Mouse (Mus musculus): Measurements from ENCODE around the gene Hspd1.
A peak's percentile ranks its signal among the peaks of the same experiment; 100 is the strongest.
"Not testable (repeated sequence)": the region's sequence is repeated elsewhere in the genome, so short reads cannot be mapped to it uniquely, and the experiment has no call there.

The Hspd1 gene

GRCm38 (mm10) chr1:55087932-55088610 is at the start of gene Hspd1, which contains the start of gene Hspe1:
Gene Hspd1, minus strand, starts transcription at chr1:55088243.
Gene Hspe1, plus strand, starts transcription at chr1:55088132.
- DNase-seq (ENCODE audit: low read depth, low spot score) = peak; percentile 99

- peak; percentile 82 for DNase-seq (ENCODE audit: low read depth, low spot score)
Measured at GRCm38 (mm10) chr1:55135846-55136245, 47.8 kb upstream of the Hspd1 start.

- DNase-seq (ENCODE audit: low read depth, low spot score) = no peak
Measured at GRCm38 (mm10) chr1:55134301-55134700, 46.3 kb upstream of the Hspd1 start.

GRCm38 (mm10) chr1:55133173-55133572 is 45.1 kb upstream of the Hspd1 start:
- DNase-seq (ENCODE audit: low read depth, low spot score) = no peak

- no peak for DNase-seq (ENCODE audit: low read depth, low spot score)
Measured at GRCm38 (mm10) chr1:55132308-55132707, 44.3 kb upstream of the Hspd1 start.

- peak; percentile 89 for DNase-seq (ENCODE audit: low read depth, low spot score)
Measured at GRCm38 (mm10) chr1:55131424-55132014, 43.5 kb upstream of the Hspd1 start.

GRCm38 (mm10) chr1:55130943-55131401 is 42.9 kb upstream of the Hspd1 start, which contains the start of gene Mob4:
Gene Mob4, plus strand, starts transcription at chr1:55131231.
- peak; percentile 93 for DNase-seq (ENCODE audit: low read depth, low spot score)

GRCm38 (mm10) chr1:55130190-55130916 is 42.3 kb upstream of the Hspd1 start:
- DNase-seq (ENCODE audit: low read depth, low spot score) = no peak

GRCm38 (mm10) chr1:55129716-55130115 is 41.7 kb upstream of the Hspd1 start:
- peak; percentile 32 for DNase-seq (ENCODE audit: low read depth, low spot score)

GRCm38 (mm10) chr1:55124136-55124535 is 36.1 kb upstream of the Hspd1 start:
- not testable (repeated sequence) for DNase-seq (ENCODE audit: low read depth, low spot score)

- DNase-seq (ENCODE audit: low read depth, low spot score) = no peak
Measured at GRCm38 (mm10) chr1:55123561-55123960, 35.5 kb upstream of the Hspd1 start.

- no peak for DNase-seq (ENCODE audit: low read depth, low spot score)
Measured at GRCm38 (mm10) chr1:55123046-55123445, 35.0 kb upstream of the Hspd1 start.

GRCm38 (mm10) chr1:55109066-55109766 is 21.2 kb upstream of the Hspd1 start:
- peak; percentile 82 for DNase-seq (ENCODE audit: low read depth, low spot score)

GRCm38 (mm10) chr1:55108473-55108872 is 20.4 kb upstream of the Hspd1 start:
- peak; percentile 100 for DNase-seq (ENCODE audit: low read depth, low spot score)

GRCm38 (mm10) chr1:55107644-55108043 is 19.6 kb upstream of the Hspd1 start:
- DNase-seq (ENCODE audit: low read depth, low spot score) = peak; percentile 80

- peak; percentile 75 for DNase-seq (ENCODE audit: low read depth, low spot score)
Measured at GRCm38 (mm10) chr1:55106919-55107585, 19.0 kb upstream of the Hspd1 start.

GRCm38 (mm10) chr1:55092469-55092868 is 4.4 kb upstream of the Hspd1 start:
- DNase-seq (ENCODE audit: low read depth, low spot score) = no peak

GRCm38 (mm10) chr1:55092056-55092455 is 4.0 kb upstream of the Hspd1 start:
- DNase-seq (ENCODE audit: low read depth, low spot score) = no peak

- peak; percentile 47 for DNase-seq (ENCODE audit: low read depth, low spot score)
Measured at GRCm38 (mm10) chr1:55089498-55090064, 1.5 kb upstream of the Hspd1 start.

- DNase-seq (ENCODE audit: low read depth, low spot score) = no peak
Measured at GRCm38 (mm10) chr1:55088611-55089497, 811 bp upstream of the Hspd1 start.

Data from R1 (cell line).